Comparison of ENCODE assay signal across 7 mouse cellular contexts in genomic region chr7:109000315-109000954, GRCm38 (mm10). TPM values are rescaled to one million over a fixed set of nuclear protein-coding genes. Genes with fewer than 3 reads are reported as not detected.
A peak's percentile ranks its signal among the peaks of the same experiment; 100 is the strongest.
DNase-seq lines count a peak whose midpoint lies in the region; ATAC-seq and TF ChIP-seq lines count a peak whose summit lies in the region.

No protein-coding gene starts in this region.

- no peak overlapping the region for H3K27ac ChIP-seq in bone marrow macrophage, adult 2 months (ENCODE audit: insufficient read depth, low read depth, low read length)
- no peak overlapping the region for H3K27ac ChIP-seq in forebrain, embryonic 12.5 days

- TF ChIP-seq CTCF in bone marrow macrophage, adult 2 months (IDR thresholded peaks at IDR 0.05; ENCODE audit: low read depth, low read length) = peak; percentile 27; the same call in 1 of the 2 replicates

- H3K9ac ChIP-seq in forebrain, embryonic 12.5 days = no peak overlapping the region

- H3K4me3 ChIP-seq in bone marrow macrophage, adult 2 months (ENCODE audit: insufficient read depth, low read length) = no peak overlapping the region
- no peak overlapping the region for H3K4me3 ChIP-seq in forebrain, embryonic 12.5 days (replicated peaks)

- no peak overlapping the region for H3K4me2 ChIP-seq in forebrain, embryonic 12.5 days

- ATAC-seq in forebrain, embryonic 12.5 days (ENCODE audit: low FRiP score) = 0 out of 2 replicates have a peak, but pooled peaks have one; percentile 39

- H3K9me3 ChIP-seq in forebrain, embryonic 12.5 days = no peaks in the 10 kb centered on the region

- no peaks in the 10 kb centered on the region for H3K4me1 ChIP-seq in bone marrow macrophage, adult 2 months (ENCODE audit: control insufficient read depth, insufficient read depth, low read length)
- no peaks in the 10 kb centered on the region for H3K4me1 ChIP-seq in forebrain, embryonic 12.5 days

- WGBS in forebrain, embryonic 12.5 days = 52% methylated on average over 4 of the region's 4 CpGs

- no peaks in the 10 kb centered on the region for H3K36me3 ChIP-seq in forebrain, embryonic 12.5 days (replicated peaks)

- peak; percentile 56 to 67 for DNase-seq in layer of hippocampus, adult 8-10 months (ENCODE audit: low spot score in 2 of 2)
- DNase-seq in layer of hippocampus, adult 9-10 months (ENCODE audit: low spot score) = no peak
- peak; percentile 35 to 84 for DNase-seq in left cerebral cortex, postnatal 25 days (ENCODE audit: low spot score in 2 of 2)
- peak; percentile 67 for DNase-seq in retina, postnatal 1 day
- no peak for DNase-seq in urinary bladder, postnatal 36 days (ENCODE audit: low spot score in 2 of 2)

- H3K27me3 ChIP-seq in forebrain, embryonic 12.5 days = peaks cover 6% of the 10 kb centered on the region; the same call in 1 of the 2 replicates

- no peak for TF ChIP-seq POLR2A in bone marrow macrophage, adult 2 months (IDR thresholded peaks at IDR 0.05; ENCODE audit: borderline replicate concordance, low read depth, low read length)

- intact Hi-C loops in left cerebral cortex, postnatal 25 days (cut with DNase I) = loop anchor here (1.0 kb wide), 1 partner anchor 9 kb away; no protein-coding TSS in a partner anchor

RNA-seq across cellular contexts. Expression of gene Tub, which starts 50.3 kb away (rescaled TPM):
- total RNA-seq in layer of hippocampus, adult 8-10 months (2022) = 100 to 1,000 TPM; 146 to 206 (median 173) TPM
- 0.17 TPM in 1 of 2 replicates, not detected in the other for polyA plus RNA-seq in bone marrow macrophage, adult 2 months (2012; ENCODE audit: insufficient read depth, insufficient read length, missing spikeins)
- polyA plus RNA-seq in forebrain, embryonic 12.5 days (2016; fragmentation: Nextera tagmentation; extraction: Ambion mirVana) = 31.2 and 36.9 TPM in 2 replicates
- 100 to 1,000 TPM; 119 to 128 TPM for total RNA-seq in left cerebral cortex, postnatal 25 days (2021)

Comparison
In these comparisons a context has a peak if more than half of its experiments do, and no peak if none do; other contexts are left out.
1. DNase-seq: peak in layer of hippocampus, adult 8-10 months (2 of 2), left cerebral cortex, postnatal 25 days (2 of 2) and retina, postnatal 1 day (single experiment); none in layer of hippocampus, adult 9-10 months (single experiment) and urinary bladder, postnatal 36 days (0 of 2).